Mouse (Mus musculus) retina, embryonic 14.5 days (tissue): ENCODE results near the gene Trim15.

Experiments
- DNase-seq: peaks from one replicate; pipeline ENCODE4 v3.0.0-alpha.2; 2015; ENCODE audit warnings: low spot score

The Trim15 gene

GRCm38 (mm10) chr17:36869284-36869954 is 2.4 kb upstream of the Trim15 start, which contains the start of gene Trim10:
TSS of gene Trim10 (plus strand) at chr17:36869574.
- DNase-seq, result no peak

- DNase-seq, result no peak
Observed at GRCm38 (mm10) chr17:36868836-36869235, 1.8 kb upstream of the Trim15 start.

DNA sequence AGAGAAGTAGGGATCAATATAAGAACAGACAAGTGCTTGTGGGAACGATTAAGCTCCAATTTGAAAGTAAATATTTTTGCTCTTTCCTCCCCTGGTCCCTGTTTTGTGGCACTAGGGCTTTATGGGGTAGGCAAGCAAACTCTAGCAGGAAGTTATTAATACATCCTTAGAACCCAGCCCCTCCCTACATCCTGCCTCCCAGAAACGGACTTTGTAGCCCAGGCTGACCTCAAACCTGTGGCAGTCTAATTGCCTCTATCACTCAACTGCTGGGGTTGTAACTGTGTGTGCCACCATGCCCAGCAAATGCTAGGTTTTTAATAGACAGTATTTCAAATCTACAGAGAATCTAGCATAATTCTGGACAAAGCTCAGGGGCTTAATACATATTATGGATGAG is 5.3 kb downstream of the Trim15 start:
- DNase-seq, result no peak

- no peak for DNase-seq
Observed at GRCm38 (mm10) chr17:36858181-36858580, 8.8 kb downstream of the Trim15 start.

GRCm38 (mm10) chr17:36856236-36856635 is 10.8 kb downstream of the Trim15 start:
- no peak for DNase-seq

GRCm38 (mm10) chr17:36855484-36855883 is 11.5 kb downstream of the Trim15 start:
- no peak for DNase-seq

DNA sequence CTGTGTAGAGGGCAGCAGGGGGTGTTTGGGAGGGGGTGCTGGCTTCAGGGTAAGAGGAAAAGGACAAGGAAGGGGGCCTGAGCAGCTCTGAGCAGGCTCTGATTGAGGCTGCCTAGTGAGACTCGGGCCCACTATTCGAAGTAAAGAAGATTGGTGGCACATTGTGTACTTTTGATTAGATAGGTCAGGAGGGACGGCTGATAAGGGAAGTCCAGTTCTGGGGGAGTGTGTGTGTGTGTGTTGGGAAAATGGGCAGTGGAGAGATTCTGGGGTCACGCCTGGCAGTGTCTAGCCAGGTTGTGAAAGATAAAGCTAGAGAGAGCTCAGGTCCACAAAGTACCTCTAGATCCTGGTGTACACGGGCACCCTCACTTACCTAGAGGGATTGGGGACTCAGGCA is 15.4 kb downstream of the Trim15 start:
- DNase-seq, result no peak

GRCm38 (mm10) chr17:36851200-36851599 is 15.8 kb downstream of the Trim15 start:
- DNase-seq, result no peak

DNA sequence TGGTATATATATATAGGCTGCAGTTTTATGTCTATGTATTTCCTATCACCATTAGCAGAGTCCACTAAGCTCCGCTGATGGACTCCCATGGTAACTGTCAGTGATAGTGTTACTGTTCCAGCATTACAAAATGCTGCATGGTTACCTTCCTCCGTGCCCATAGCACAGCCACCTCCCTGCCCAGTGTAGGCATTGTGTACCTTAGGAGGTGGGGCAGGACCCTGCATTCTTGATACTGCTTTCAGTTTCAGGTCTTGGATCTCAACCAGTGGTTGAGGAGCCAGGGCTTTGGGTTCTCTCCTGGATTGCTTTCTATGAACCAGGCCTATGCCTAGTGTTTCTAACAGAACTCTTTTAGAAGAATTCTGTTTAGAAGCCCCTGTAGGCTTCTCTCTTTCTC is 17.0 kb downstream of the Trim15 start:
- DNase-seq, result no peak

DNA sequence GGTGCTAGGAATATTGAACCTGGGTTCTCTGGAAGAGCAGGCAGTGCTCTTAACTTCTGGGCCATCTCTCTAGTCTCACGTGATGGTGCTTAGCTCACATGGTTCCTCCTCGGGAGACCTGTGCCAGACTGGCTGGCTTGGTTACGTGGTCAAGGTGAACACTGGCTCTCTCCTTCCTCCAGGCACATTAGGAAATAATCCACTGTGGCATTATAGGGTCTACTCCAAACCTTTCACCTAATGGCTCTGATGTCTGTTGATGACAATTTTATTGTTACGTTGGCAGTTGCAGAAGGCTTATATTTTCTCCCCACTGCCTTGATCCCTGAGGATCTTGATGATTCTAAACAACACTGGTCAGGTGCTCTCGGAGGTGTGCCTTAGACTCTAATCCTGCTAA is 18.1 kb downstream of the Trim15 start:
- DNase-seq, result no peak

- no peak for DNase-seq
Observed at GRCm38 (mm10) chr17:36844725-36845124, 22.3 kb downstream of the Trim15 start.

DNA sequence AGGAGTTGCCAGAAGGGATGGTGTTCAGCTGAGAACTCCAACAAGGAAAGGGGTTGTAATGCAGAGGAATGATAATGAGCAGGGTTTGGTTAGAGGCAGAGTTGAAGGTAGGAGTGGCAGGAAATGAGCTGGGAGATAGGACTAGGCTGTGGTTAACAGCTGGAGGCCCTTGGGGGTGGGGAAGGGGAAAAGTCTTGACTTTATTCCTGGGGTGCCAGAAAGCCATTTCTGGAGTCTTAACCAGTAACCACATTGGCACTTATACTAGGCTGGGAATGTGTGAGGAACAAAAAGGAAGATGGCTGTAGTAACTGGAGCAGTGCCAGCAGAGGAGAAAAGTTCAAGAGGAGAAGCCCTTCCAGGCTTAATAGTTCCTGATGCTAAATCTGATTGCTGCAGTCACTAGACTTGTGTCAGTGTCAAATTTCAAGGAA is 22.7 kb downstream of the Trim15 start:
- no peak for DNase-seq

DNA sequence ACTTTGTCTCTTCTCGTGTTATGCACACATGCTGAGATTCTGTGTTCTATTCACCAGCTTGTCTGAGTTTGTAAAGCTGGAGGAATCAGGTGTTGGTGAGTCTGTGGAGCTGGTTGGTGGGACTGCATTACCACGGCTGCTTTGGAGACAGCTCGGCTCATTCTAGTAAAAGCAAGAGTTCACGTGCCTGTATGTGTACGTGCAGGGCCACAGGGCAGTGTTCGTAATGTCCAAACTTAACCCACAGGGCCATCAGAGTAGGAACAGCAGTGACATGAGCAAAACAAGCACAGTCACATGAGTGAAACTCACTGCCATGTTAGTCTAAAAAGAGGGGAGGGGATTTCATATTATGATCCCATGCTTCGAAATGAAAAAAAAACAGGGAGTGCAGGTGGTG is 23.3 kb downstream of the Trim15 start:
- no peak for DNase-seq

DNA sequence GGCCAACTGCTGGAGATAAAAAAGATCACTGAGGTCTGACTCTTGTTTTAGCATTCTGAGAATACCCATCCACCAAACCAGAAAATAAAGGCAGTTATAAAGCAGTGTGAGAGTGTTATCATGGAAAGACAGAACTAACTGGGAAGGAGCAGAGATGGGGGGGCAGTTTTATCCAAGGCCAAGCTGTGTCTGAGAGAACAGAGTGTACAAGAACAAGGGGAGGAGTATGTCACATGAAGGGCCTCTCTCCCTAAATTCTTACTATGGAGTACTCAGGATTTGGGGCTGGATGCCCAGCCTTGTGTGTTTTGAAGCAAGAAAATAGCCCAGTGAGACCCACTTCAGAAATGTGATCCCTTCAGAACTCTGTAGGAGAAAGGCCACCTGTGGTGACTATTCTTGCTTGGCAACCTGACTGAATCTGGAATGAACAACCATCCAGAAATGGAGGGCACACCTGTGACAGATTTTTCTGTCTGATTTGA is 26.0 kb downstream of the Trim15 start:
- DNase-seq, result no peak

- no peak for DNase-seq
Observed at GRCm38 (mm10) chr17:36839931-36840330, 27.1 kb downstream of the Trim15 start.

DNA sequence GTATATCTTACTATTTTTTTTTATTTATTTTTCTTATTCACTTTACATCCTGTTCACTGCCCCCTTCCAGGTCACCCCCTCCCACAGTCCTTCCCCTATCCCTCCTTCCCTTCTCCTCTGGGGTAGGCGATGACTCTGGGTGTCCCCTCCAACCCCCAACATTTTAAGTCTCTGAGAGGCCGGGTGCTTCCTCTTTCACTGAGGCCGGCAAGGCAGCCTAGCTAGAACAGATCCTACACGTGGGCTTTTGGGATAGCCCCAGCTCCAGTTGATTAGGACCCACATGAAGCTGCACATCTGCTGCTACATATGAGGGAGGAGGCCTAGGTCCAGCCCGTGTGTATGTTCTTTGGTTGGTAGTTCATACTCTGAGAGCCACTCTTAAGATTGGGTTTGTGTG is 28.0 kb downstream of the Trim15 start:
- DNase-seq, result no peak

- DNase-seq, result peak; percentile 97
Observed at GRCm38 (mm10) chr17:36836874-36837647, 29.9 kb downstream of the Trim15 start, which contains the start of gene Trim26. TSS of gene Trim26 (plus strand) at chr17:36837134.

- DNase-seq, result no peak
Observed at GRCm38 (mm10) chr17:36836427-36836812, 30.6 kb downstream of the Trim15 start.

- peak; percentile 48 for DNase-seq
Observed at GRCm38 (mm10) chr17:36835591-36836426, 31.2 kb downstream of the Trim15 start.

DNA sequence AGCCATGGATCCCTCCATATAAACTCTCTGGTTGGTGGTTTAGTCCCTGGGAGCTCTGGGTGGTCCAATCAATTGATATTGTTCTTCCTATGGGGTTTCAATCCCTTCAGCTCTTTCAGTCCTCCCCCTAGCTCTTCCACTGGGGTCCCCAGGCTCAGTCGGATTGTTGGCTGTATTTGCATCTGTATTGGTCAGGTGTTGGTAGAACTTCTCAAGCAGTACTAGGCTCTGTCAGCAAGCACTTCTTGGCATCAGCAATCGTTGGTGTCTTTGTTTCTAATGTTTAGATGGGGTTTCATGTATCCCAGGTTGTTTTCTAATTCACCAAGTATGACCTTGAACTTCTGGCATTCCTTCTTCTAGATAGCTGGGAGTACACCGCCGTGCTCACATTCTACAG is 34.3 kb downstream of the Trim15 start:
- DNase-seq, result no peak

DNA sequence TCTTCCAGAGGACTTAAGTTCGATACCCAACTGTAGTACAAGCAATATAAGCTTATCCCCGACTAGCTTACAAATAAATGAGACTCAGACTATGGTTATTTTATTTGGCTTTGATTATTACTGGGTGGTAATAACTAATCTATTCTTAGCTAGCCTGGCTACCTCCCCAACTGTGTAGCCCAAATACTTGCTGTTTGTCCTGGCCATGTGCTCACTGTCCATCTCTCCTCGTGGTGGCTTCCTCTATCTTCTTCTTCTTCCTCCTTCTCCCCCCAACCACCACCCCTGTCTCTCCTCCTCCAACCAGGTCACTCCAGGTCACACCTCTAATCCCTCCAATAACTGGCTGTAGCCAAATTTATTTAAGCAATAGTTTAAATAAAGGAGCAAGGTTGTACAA is 36.5 kb downstream of the Trim15 start:
- no peak for DNase-seq

DNA sequence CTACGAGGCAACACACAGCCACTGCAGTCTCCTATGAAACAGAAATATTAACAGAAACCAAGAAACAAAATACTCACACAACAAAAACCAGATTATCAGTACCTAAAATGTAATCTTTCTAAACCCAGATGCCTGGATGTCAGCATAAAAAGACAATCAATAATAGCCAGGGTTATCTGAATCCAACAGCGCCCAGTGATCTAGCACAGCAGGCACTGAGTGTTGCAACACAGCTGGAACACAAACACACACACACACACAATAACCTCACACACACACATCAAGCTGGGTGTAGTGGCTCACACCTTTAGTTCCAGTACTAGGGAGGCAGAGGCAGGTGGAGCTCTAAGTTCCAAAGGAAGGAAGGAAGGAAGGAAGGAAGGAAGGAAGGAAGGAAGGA is 38.5 kb downstream of the Trim15 start:
- DNase-seq, result no peak
